Mouse (Mus musculus): ENCODE results near the gene Ano4. TPM values are rescaled to one million over a fixed set of nuclear protein-coding genes. Genes with fewer than 3 reads are reported as not detected.

Ano4 gene
- polyA plus RNA-seq, 1 experiment from 2014 or later, result 0.65 TPM

GRCm38 (mm10) chr10:89008303-89008702, 336.3 kb downstream of the Ano4 start:
- no peaks in the 10 kb centered on the region for H3K27me3 ChIP-seq
- no peak overlapping the region for H3K4me2 ChIP-seq (replicated peaks)
- no peaks in the 10 kb centered on the region for H3K9me3 ChIP-seq (replicated peaks)
- no peaks in the 10 kb centered on the region for H3K4me1 ChIP-seq
- 53% methylated on average over 1 of the region's 1 CpGs for WGBS
- no peak for ATAC-seq (ENCODE audit: insufficient number of reproducible peaks, low FRiP score, low TSS enrichment, low read depth)
- no peak overlapping the region for H3K27ac ChIP-seq (replicated peaks)
- no peak overlapping the region for H3K4me3 ChIP-seq (replicated peaks)
- H3K9ac ChIP-seq, result no peak overlapping the region
- H3K36me3 ChIP-seq, result no peaks in the 10 kb centered on the region

DNA sequence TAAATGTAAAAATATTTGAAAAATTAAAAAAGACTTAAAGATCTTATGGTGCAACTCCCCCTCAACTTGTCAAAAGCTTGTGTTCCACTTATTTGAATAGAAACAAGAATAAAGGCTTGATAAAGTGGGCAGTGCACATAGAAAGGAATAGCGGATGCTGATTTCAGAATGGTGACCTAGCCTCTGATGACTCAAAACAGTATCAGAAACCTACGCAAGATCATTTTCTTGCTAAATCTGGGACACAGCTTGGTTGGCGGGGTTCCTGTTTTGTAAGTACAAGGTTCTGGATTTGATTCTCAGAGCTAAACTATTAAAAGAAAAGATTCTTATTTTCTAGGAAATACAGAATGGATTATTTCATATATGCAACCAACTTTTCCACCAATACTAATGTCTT, 340.0 kb downstream of the Ano4 start:
- WGBS, result 87% methylated on average over 3 of the region's 3 CpGs
- H3K9ac ChIP-seq, result no peak overlapping the region
- H3K27ac ChIP-seq (replicated peaks), result no peak overlapping the region
- H3K9me3 ChIP-seq (replicated peaks), result no peaks in the 10 kb centered on the region
- no peaks in the 10 kb centered on the region for H3K27me3 ChIP-seq
- no peak overlapping the region for H3K4me3 ChIP-seq (replicated peaks)
- H3K4me1 ChIP-seq, result no peaks in the 10 kb centered on the region
- ATAC-seq (ENCODE audit: insufficient number of reproducible peaks, low FRiP score, low TSS enrichment, low read depth), result no peak
- H3K36me3 ChIP-seq, result no peaks in the 10 kb centered on the region
- no peak overlapping the region for H3K4me2 ChIP-seq (replicated peaks)

- Histone ChIP-seq H3K9ac (no peak overlapping the region), H3K27me3 (no peaks in the 10 kb centered on the region), H3K36me3 (no peaks in the 10 kb centered on the region), H3K4me2 (replicated peaks) (no peak overlapping the region), H3K4me1 (no peaks in the 10 kb centered on the region), H3K4me3 (replicated peaks) (no peak overlapping the region), H3K27ac (replicated peaks) (no peak overlapping the region), H3K9me3 (replicated peaks) (no peaks in the 10 kb centered on the region)
- no peak for ATAC-seq (ENCODE audit: insufficient number of reproducible peaks, low FRiP score, low TSS enrichment, low read depth)
- WGBS, result 55% methylated on average over 6 of the region's 6 CpGs
These were observed 357.6 kb downstream of the Ano4 start for GRCm38 (mm10) chr10:88986925-88987324.

- Histone ChIP-seq H3K4me2 (replicated peaks) (no peak overlapping the region), H3K27me3 (no peaks in the 10 kb centered on the region), H3K27ac (replicated peaks) (no peak overlapping the region), H3K4me3 (replicated peaks) (no peak overlapping the region), H3K9me3 (replicated peaks) (no peaks in the 10 kb centered on the region), H3K4me1 (no peaks in the 10 kb centered on the region), H3K36me3 (no peaks in the 10 kb centered on the region), H3K9ac (no peak overlapping the region)
- WGBS, result 27% methylated on average over 8 of the region's 8 CpGs
- ATAC-seq (ENCODE audit: insufficient number of reproducible peaks, low FRiP score, low TSS enrichment, low read depth), result no peak
These were observed 361.1 kb downstream of the Ano4 start for GRCm38 (mm10) chr10:88983444-88983843.

DNA sequence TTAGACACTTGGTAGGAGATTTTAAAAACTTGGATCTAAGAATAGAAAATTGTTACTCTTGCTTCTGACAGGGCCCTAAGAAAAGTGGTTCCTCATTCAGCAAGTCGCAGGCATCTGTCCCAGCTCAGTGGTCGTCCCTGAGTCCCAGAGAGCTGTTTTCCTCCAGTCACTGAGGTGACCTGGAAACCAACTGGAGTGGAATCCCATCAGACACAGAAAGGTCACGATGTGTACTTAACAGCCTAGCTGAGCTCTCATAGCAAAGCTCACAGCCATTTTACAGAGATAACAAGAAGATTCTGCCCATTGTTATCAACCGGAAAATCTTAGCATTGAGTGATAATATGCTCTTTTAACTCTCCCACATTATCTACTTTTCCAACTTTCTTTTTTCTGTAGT, 365.1 kb downstream of the Ano4 start:
- Histone ChIP-seq H3K9ac (no peak overlapping the region), H3K4me2 (replicated peaks) (no peak overlapping the region), H3K36me3 (no peaks in the 10 kb centered on the region), H3K4me3 (replicated peaks) (no peak overlapping the region), H3K27me3 (no peaks in the 10 kb centered on the region), H3K27ac (replicated peaks) (no peak overlapping the region), H3K4me1 (no peaks in the 10 kb centered on the region), H3K9me3 (replicated peaks) (no peaks in the 10 kb centered on the region)
- 79% methylated on average over 4 of the region's 4 CpGs for WGBS
- no peak for ATAC-seq (ENCODE audit: insufficient number of reproducible peaks, low FRiP score, low TSS enrichment, low read depth)

DNA sequence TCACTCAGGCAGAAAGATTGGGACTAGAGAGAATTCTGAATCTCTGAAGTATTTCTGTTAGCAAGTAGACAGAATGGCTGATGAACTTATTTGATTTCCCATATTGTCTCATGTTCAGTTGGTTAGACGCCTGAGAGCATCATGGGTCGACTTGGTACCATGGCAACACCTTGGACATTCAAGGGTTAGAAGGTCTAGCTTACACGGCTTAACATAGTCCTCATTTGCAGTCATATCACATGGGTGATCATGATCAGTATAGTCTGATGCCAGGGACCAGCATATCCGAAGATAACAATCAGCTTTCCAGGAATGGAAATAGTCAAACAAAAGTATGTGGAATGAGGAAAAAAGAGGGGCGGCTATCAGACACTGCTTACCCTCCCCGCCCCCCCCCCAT, 365.6 kb downstream of the Ano4 start:
- Histone ChIP-seq H3K9me3 (replicated peaks) (no peaks in the 10 kb centered on the region), H3K27me3 (no peaks in the 10 kb centered on the region), H3K4me1 (no peaks in the 10 kb centered on the region), H3K27ac (replicated peaks) (no peak overlapping the region), H3K9ac (no peak overlapping the region), H3K36me3 (no peaks in the 10 kb centered on the region), H3K4me3 (replicated peaks) (no peak overlapping the region), H3K4me2 (replicated peaks) (no peak overlapping the region)
- 79% methylated on average over 6 of the region's 6 CpGs for WGBS
- ATAC-seq (ENCODE audit: insufficient number of reproducible peaks, low FRiP score, low TSS enrichment, low read depth), result no peak

GRCm38 (mm10) chr10:88970951-88971725, 373.4 kb downstream of the Ano4 start:
- Histone ChIP-seq H3K27me3 (no peaks in the 10 kb centered on the region), H3K9me3 (replicated peaks) (no peaks in the 10 kb centered on the region), H3K36me3 (no peaks in the 10 kb centered on the region), H3K4me2 (replicated peaks) (no peak overlapping the region), H3K4me3 (replicated peaks) (no peak overlapping the region), H3K4me1 (no peaks in the 10 kb centered on the region), H3K9ac (no peak overlapping the region), H3K27ac (replicated peaks) (no peak overlapping the region; the same call in 1 of the 2 replicates)
- peak; percentile 39; the same call in 1 of the 2 replicates for ATAC-seq (ENCODE audit: insufficient number of reproducible peaks, low FRiP score, low TSS enrichment, low read depth)
- 53% methylated on average over 7 of the region's 7 CpGs for WGBS

DNA sequence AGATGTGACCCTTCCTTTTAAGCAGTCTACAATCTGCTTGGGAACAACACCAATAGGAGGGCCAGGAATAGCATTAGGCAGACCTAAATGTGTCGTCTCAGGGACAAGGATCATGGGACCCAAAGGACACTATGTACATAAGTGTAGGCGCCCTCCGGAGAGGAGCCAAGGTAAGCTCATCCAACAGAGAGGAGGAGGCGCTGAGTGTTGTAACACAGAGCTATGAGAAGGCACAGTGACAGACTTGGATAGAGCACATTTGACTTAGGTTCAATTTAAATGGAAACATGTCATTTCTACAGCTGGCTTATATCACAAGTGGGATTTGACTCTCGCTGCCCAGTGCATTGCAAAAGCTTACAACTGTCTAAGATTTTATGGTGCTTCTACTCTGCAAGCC, 376.0 kb downstream of the Ano4 start:
- Histone ChIP-seq H3K27me3 (no peaks in the 10 kb centered on the region), H3K4me2 (replicated peaks) (no peak overlapping the region), H3K9me3 (replicated peaks) (no peaks in the 10 kb centered on the region), H3K27ac (replicated peaks) (no peak overlapping the region), H3K9ac (no peak overlapping the region), H3K4me3 (replicated peaks) (no peak overlapping the region), H3K36me3 (no peaks in the 10 kb centered on the region), H3K4me1 (no peaks in the 10 kb centered on the region)
- 89% methylated on average over 5 of the region's 5 CpGs for WGBS
- ATAC-seq (ENCODE audit: insufficient number of reproducible peaks, low FRiP score, low TSS enrichment, low read depth), result no peak

DNA sequence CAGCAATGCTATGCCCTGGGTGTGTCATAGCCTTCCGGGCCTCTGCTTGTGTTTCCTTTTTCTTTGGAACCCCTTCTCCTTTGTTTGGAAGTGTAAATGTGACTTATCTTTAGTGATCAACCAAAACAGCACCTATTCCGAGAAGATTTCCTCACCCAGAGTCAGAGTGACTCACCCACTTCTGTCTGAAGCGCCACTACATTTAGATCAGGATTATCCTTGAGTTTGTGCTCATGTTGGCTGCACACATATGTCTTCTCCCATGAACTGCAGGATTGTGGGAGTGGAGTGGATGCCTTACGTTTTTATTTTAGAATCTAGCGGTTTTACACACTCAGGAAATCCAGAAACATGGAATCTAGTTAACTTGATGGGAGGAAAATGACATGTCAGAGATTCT, 383.8 kb downstream of the Ano4 start:
- Histone ChIP-seq H3K36me3 (no peaks in the 10 kb centered on the region), H3K4me2 (replicated peaks) (no peak overlapping the region), H3K4me3 (replicated peaks) (no peak overlapping the region), H3K4me1 (no peaks in the 10 kb centered on the region), H3K27ac (replicated peaks) (no peak overlapping the region), H3K9ac (no peak overlapping the region), H3K9me3 (replicated peaks) (no peaks in the 10 kb centered on the region), H3K27me3 (no peaks in the 10 kb centered on the region)
- WGBS, result 73% methylated on average over 5 of the region's 5 CpGs
- no peak for ATAC-seq (ENCODE audit: insufficient number of reproducible peaks, low FRiP score, low TSS enrichment, low read depth)

DNA sequence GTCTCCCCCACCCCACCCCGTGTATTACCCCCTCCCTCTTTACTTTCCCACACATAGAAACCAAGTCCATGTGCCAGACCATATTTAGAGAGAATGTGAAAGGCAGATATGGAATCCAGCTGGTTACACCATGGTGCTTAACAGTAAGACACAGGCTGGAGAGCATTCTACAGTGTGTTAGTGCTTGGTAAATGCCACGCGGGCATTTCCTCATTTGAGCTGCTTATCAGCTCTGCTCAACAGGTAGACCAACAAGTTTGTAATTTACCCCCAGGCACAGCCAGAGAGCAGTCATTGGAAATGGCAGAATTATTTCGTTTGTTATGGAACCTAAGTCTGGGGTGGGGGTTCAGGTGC, 394.3 kb downstream of the Ano4 start:
- Histone ChIP-seq H3K27ac (replicated peaks) (no peak overlapping the region), H3K9ac (no peak overlapping the region), H3K4me2 (replicated peaks) (no peak overlapping the region), H3K27me3 (no peaks in the 10 kb centered on the region), H3K9me3 (replicated peaks) (no peaks in the 10 kb centered on the region), H3K36me3 (no peaks in the 10 kb centered on the region), H3K4me1 (no peaks in the 10 kb centered on the region), H3K4me3 (replicated peaks) (no peak overlapping the region)
- ATAC-seq (ENCODE audit: insufficient number of reproducible peaks, low FRiP score, low TSS enrichment, low read depth), result no peak
- WGBS, result 73% methylated on average over 4 of the region's 4 CpGs

GRCm38 (mm10) chr10:88949649-88950296, 394.8 kb downstream of the Ano4 start:
- H3K36me3 ChIP-seq, result no peaks in the 10 kb centered on the region
- WGBS, result 90% methylated on average over 12 of the region's 12 CpGs
- no peak overlapping the region for H3K4me3 ChIP-seq (replicated peaks)
- H3K27me3 ChIP-seq, result no peaks in the 10 kb centered on the region
- no peak for ATAC-seq (ENCODE audit: insufficient number of reproducible peaks, low FRiP score, low TSS enrichment, low read depth)
- H3K27ac ChIP-seq (replicated peaks), result no peak overlapping the region
- no peak overlapping the region for H3K4me2 ChIP-seq (replicated peaks)
- H3K9ac ChIP-seq, result no peak overlapping the region
- H3K9me3 ChIP-seq (replicated peaks), result no peaks in the 10 kb centered on the region
- H3K4me1 ChIP-seq, result no peaks in the 10 kb centered on the region
